Mouse (Mus musculus): ENCODE results near the gene Fkbpl. TPM values are rescaled to one million over a fixed set of nuclear protein-coding genes. Genes with fewer than 3 reads are reported as not detected.

Gene Fkbpl
- total RNA-seq, 2 experiments from 2014 or later, result 16.6 to 18.0 TPM

- peak; percentile 95 to 99 for DNase-seq (ENCODE audit: low spot score in 2 of 2)
Observed at GRCm38 (mm10) chr17:34646906-34647787, 2.6 kb downstream of the Fkbpl start, which contains the start of gene Atf6b. TSS of gene Atf6b (plus strand) at chr17:34647146.

- no peak for DNase-seq (ENCODE audit: low spot score in 2 of 2)
Observed at GRCm38 (mm10) chr17:34648141-34648890, 3.8 kb downstream of the Fkbpl start.

- no peak for DNase-seq (ENCODE audit: low spot score in 2 of 2)
Observed at GRCm38 (mm10) chr17:34649106-34649864, 4.7 kb downstream of the Fkbpl start.

DNA sequence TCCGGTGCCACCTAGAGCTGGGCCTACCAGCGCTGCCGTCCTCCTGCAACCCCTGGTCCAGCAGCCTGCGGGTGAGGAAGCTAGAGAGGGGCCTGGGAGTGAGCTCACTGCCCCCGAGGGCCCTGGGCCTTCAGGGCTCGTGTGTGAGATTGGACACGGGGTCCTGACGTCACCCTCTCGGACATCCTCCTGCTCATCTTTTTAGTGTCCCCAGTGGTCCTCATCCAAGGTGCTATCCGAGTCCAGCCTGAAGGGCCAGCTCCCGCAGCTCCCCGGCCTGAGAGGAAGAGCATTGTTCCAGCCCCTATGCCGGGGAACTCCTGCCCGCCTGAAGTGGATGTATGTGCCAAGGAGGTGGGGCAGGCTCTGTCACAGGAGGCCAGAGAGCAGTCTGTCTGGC is 6.2 kb downstream of the Fkbpl start:
- no peak for DNase-seq (ENCODE audit: low spot score in 2 of 2)

DNA sequence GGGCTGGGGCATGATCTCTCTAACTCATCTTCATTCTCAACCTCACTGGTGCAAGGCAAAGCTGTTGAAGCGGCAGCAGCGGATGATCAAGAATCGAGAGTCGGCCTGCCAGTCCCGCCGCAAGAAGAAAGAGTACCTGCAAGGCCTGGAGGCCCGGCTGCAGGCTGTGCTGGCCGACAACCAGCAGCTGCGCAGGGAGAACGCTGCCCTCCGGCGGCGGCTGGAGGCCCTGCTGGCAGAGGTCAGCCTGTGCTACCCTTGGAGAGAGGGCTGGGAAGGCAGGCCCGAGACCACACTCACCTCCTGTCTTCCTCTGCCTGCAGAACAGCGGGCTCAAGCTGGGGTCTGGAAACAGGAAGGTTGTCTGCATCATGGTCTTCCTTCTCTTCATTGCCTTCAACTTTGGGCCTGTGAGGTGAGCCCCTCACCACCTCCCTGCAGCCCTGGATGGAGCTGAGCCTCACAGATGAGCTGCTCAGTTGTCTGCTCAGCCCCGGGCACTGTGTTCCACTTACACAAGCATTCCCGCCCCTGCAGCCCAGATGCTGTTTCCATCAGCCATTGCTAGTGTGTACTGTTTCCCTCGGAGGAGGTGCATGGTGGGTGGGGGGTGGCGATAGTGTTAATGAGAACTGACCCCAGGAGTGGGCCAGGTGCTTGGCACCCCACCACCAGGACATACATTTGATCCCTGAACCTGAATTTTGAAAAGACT is 7.1 kb downstream of the Fkbpl start:
- peak in 1 of 2 experiments; percentile 83 for DNase-seq (ENCODE audit: low spot score in 2 of 2)

DNA sequence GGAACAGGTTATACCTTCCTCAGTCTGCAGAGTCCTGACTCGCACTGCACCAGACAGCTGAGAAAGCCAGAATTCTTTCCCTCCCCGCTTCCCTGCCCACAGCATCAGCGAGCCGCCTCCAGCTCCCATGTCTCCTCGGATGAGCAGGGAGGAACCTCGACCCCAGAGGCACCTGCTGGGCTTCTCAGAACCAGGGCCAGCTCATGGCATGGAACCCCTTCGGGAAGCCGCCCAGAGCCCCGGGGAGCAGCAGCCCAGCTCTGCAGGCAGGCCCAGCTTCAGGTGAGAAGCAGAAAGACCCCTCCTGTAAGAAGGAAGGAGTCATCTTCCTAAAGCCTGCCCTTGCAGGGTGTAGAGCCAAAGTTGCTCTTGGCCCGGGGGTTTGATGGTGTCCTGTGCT is 8.0 kb downstream of the Fkbpl start:
- peak in 1 of 2 experiments; percentile 39 for DNase-seq (ENCODE audit: low spot score in 2 of 2)

DNA sequence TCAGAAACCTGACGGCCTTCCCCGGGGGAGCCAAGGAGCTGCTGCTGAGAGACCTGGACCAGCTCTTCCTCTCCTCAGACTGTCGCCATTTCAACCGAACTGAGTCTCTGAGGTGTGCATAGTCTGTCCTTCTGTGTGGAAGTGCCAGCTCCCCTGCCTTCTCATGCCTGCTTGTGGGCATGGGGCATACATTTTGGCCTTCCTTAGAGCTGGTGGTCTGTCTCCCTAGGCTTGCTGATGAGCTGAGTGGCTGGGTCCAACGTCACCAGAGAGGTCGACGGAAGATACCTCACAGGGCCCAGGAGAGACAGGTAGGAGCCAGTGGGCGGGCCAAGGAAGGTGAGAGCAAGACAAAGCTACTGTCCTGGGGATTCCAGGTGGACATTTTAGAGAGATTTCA is 8.4 kb downstream of the Fkbpl start:
- no peak for DNase-seq (ENCODE audit: low spot score in 2 of 2)

DNA sequence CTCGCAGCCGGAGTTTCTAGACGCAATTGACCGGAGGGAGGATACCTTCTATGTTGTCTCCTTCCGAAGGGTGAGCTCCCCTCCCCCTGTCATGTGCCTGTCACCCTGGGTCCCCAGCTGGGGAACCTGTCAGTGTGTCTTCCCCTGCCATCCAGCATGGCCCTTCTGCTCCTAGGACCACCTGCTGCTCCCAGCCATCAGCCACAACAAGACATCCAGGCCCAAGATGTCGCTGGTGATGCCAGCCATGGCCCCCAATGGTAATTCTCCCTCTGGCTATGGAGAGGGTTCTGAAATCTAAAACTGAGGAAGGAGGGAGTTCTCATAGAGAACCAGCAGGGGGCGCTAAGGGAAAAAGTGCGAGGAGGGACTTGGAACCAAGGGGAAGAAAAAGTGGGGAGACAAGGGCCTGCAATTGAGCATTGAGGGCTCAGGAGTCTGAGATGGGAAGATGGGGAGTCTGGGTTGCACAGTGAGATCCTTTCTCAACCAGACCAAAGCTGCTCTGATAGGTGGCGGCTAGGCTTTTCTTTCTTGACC is 9.3 kb downstream of the Fkbpl start:
- peak in 1 of 2 experiments; percentile 70 for DNase-seq (ENCODE audit: low spot score in 2 of 2)

GRCm38 (mm10) chr17:34654392-34654791 is 9.8 kb downstream of the Fkbpl start:
- no peak for DNase-seq (ENCODE audit: low spot score in 2 of 2)

DNA sequence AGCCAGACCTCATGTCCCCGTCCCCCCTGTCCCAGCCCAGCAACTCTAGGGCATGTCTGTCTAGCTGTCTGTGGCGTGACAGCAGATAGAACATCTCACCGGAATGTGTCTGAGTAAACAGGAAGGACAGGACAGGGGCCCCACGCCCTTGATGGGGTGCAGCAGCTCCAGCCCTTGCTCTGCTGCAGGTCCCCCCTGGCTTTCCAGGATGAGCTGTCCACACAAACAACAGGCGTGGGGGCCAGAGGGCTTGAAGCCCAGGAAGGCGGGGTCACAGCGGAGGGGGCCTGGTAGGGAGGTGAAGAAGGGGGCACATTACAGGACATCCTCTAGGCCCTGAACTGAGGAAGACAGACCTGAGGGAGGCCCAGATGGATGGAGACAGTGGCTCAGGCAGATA is 10.6 kb downstream of the Fkbpl start:
- DNase-seq (ENCODE audit: low spot score in 2 of 2), result peak in 1 of 2 experiments; percentile 3

- peak in 1 of 2 experiments; percentile 51 for DNase-seq (ENCODE audit: low spot score in 2 of 2)
Observed at GRCm38 (mm10) chr17:34655581-34655991, 11.0 kb downstream of the Fkbpl start.

GRCm38 (mm10) chr17:34656666-34657065 is 12.1 kb downstream of the Fkbpl start:
- DNase-seq (ENCODE audit: low spot score in 2 of 2), result no peak

- no peak for DNase-seq (ENCODE audit: low spot score in 2 of 2)
Observed at GRCm38 (mm10) chr17:34657271-34657670, 12.7 kb downstream of the Fkbpl start.

DNA sequence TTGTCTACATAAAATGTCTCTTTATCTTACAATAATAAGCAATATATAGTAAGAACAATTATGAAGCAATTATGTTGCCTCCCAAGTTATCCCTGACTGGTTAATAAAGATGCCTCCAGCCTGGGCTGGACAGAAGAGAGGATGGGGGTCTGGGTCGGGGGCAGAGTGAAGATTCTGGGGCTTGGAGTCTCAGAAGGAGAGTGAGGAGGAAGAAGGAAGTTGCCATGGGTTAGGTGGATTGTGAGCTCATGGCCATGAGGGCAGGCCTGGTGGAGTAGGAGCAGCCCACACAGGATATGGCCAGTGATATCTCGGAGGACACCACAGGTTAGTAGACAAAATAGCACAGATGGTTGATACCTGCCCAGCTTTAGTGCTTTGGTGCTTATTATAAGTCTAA is 13.6 kb downstream of the Fkbpl start:
- DNase-seq (ENCODE audit: low spot score in 2 of 2), result no peak

DNA sequence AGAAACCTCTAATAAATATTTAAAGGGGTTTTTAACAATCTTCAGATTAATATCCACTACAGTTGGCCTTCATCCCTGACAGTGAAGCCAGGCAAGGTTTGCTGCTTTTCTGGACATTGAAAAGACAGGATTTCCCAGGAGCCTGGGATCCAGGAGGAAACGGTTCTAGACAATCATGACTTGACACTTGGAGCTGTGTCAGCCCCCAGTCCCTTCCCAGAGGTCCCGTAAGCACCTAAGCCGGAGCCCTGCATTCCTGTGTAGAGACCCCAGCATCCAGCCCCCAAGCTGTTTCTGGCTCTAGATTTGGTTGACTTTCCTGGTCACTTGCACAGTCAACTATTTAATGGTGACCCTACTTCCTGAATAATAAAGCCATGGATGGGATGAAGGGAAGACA is 14.0 kb downstream of the Fkbpl start:
- no peak for DNase-seq (ENCODE audit: low spot score in 2 of 2)

DNA sequence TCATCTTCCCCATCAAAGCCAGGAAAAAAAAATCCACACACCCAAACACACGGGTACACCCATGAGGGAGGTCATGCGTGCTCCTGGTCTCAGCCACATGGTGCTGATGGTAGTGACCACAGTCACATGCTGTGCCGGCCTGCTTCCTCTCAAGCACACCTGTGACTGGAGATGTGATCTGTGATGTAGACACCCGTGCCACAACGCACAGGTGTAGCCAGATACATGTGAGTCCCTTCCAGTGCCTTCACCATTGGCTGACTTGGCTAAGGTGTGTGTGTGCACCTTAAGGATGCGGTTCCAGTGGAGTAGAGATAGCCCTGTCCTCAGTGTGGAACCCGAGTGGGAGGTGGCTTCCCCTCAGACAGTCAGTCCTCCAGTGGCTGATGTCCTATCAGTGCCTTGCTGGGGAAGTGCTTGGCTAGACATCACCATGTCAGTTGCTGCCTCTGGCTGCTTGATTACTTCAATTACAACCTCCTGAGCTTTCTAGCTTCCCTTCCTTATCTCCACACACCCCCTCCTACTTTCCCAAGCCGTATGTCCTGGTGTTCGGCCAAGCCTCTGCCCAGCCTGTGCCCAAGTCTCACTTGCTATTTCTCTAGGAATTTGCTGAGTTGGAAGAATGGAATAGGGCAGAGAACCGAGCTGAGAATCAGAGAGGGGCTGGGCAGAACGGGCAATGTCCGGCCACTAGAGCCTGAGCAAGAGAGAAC is 14.8 kb downstream of the Fkbpl start:
- no peak for DNase-seq (ENCODE audit: low spot score in 2 of 2)

GRCm38 (mm10) chr17:34659897-34660214 is 15.3 kb downstream of the Fkbpl start:
- DNase-seq (ENCODE audit: low spot score in 2 of 2), result no peak

- no peak for DNase-seq (ENCODE audit: low spot score in 2 of 2)
Observed at GRCm38 (mm10) chr17:34660259-34660820, 15.8 kb downstream of the Fkbpl start.

DNA sequence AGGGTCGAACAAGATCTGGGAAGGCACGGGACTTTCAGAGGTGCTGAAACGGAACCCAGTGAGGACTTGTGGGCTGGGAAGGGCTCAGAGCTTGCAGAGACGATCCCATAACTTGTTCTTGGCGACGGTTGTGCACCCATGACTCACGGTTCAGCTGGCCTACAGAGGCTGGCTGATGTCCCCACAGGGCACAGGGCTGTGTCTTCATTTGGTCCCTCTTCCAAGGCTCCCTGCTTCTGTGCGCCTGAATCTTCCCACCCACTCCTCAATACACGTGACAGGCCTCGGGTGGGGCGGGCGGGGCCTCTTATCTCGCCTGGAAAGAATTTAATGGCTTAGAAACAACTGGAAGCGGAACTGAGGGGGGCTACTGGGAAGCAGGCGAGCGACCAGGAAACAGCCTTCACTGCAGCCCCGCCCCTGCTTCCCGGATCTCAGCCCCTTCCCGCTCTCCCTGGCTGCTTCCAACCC is 16.6 kb downstream of the Fkbpl start:
- no peak for DNase-seq (ENCODE audit: low spot score in 2 of 2)

GRCm38 (mm10) chr17:34662468-34662867 is 17.9 kb downstream of the Fkbpl start:
- no peak for DNase-seq (ENCODE audit: low spot score in 2 of 2)
